ENCODE assay signal across 8 mouse cellular contexts in the genomic region with DNA sequence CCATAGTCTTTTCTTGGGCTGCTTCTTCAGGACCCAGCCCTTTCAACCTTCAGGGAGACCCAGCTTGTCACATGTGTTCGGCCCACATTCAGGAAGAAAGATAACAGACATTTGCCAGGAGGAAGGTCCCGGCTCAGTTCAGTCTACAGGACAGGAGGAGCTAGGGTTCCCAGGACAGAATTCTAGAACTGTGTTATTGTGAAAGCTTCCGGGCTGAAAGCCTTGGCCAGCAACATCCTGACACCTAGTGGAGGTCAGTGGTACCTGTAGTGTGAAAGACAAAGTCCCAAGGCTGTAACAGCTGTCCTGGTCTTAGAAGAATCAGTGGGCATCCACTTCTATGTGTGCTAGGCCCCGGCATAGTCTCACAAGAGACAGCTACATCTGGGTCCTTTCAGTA.
DNase-seq lines count a peak whose midpoint lies in the region; ATAC-seq and TF ChIP-seq lines count a peak whose summit lies in the region.

No protein-coding gene starts in this region.

- no peak overlapping the region for H3K4me3 ChIP-seq in cortical plate, adult 2 months (ENCODE audit: insufficient read depth, low read length)
- no peak overlapping the region for H3K4me3 ChIP-seq in lung, embryonic 14.5 days (ENCODE audit: low read depth, low read length)

- peak; percentile 72 for TF ChIP-seq CTCF in cortical plate, adult 2 months (IDR thresholded peaks at IDR 0.05; ENCODE audit: extremely low read depth, insufficient read depth, low read length)
- TF ChIP-seq CTCF in lung, embryonic 14.5 days (IDR thresholded peaks at IDR 0.05; ENCODE audit: low read depth): peak; percentile 70

- no peak overlapping the region for H3K9ac ChIP-seq in lung, embryonic 14.5 days

- no peaks in the 10 kb centered on the region for H3K4me1 ChIP-seq in cortical plate, adult 2 months (ENCODE audit: control insufficient read depth, insufficient read depth, low read length)
- no peaks in the 10 kb centered on the region for H3K4me1 ChIP-seq in lung, embryonic 14.5 days (ENCODE audit: insufficient read depth)

- DNase-seq in thymus, postnatal 4 days: peak; percentile 8
- no peak for DNase-seq in thymus, postnatal 0 days (ENCODE audit: low spot score)
- DNase-seq in heart, postnatal 4 days: peak; percentile 48
- peak; percentile 60 to 69 for DNase-seq in kidney, postnatal 4 days
- DNase-seq in lung, embryonic 14.5 days: peak; percentile 67
- DNase-seq in retina, adult 2 months (ENCODE audit: low read depth, low spot score): peak; percentile 9

- H3K27me3 ChIP-seq in lung, embryonic 14.5 days (ENCODE audit: insufficient read depth, low read length): no peaks in the 10 kb centered on the region

- 30% methylated on average over 4 of the region's 4 CpGs for WGBS in lung, embryonic 14.5 days

- peak; percentile 68; the same call in 1 of the 2 replicates for ATAC-seq in lung, embryonic 14.5 days (ENCODE audit: insufficient read depth)
- no peak for ATAC-seq in inflammation-experienced regulatory T-cells, adult 6 months

- no peak for TF ChIP-seq POLR2A in cortical plate, adult 2 months (IDR thresholded peaks at IDR 0.05; ENCODE audit: extremely low read depth, insufficient read depth, low read length)

- H3K9me3 ChIP-seq in lung, embryonic 14.5 days (ENCODE audit: low read depth, low read length): no peaks in the 10 kb centered on the region

- H3K36me3 ChIP-seq in lung, embryonic 14.5 days (ENCODE audit: insufficient read depth): no peaks in the 10 kb centered on the region

- H3K27ac ChIP-seq in cortical plate, adult 2 months (ENCODE audit: insufficient read depth, low read length): no peak overlapping the region
- H3K27ac ChIP-seq in lung, embryonic 14.5 days (ENCODE audit: low read depth): no peak overlapping the region

- H3K4me2 ChIP-seq in lung, embryonic 14.5 days: no peak overlapping the region
